Mouse (Mus musculus) midbrain, embryonic 13.5 days (tissue): ENCODE data around the gene Fam189b. TPM values are rescaled to one million over a fixed set of nuclear protein-coding genes. Genes with fewer than 3 reads are reported as not detected.
"Not testable (repeated sequence)": the region's sequence is repeated elsewhere in the genome, so short reads cannot be mapped to it uniquely, and the experiment has no call there.

Experiments
- ATAC-seq: fragments of 200-750 bp; cut with Nextera tagmentation; 2 replicates; pipeline ENCODE4 v1.8.0; 2017; ENCODE audit warnings: mild to moderate bottlenecking, moderate TSS enrichment, moderate library complexity
- H3K27ac ChIP-seq: fragments of 300-500 bp; sonication (generic); 2 replicates; pipeline ENCODE4 v1.5.1; 2015; ENCODE audit warnings: inconsistent platforms, mild to moderate bottlenecking, moderate library complexity
- H3K27me3 ChIP-seq: fragments of 300-500 bp; sonication (generic); 2 replicates; pipeline ENCODE4 v1.6.1; 2015; ENCODE audit warnings: mild to moderate bottlenecking, inconsistent platforms
- H3K36me3 ChIP-seq: fragments of 300-500 bp; sonication (generic); 2 replicates; pipeline ENCODE4 v1.6.1; 2015; ENCODE audit warnings: mild to moderate bottlenecking, inconsistent platforms
- H3K4me1 ChIP-seq: fragments of 300-500 bp; sonication (generic); replicated peaks from 2 replicates; pipeline ENCODE4 v1.6.1; 2015; ENCODE audit warnings: inconsistent platforms
- H3K4me2 ChIP-seq: fragments of 300-500 bp; sonication (generic); replicated peaks from 2 replicates; pipeline ENCODE4 v1.6.1; 2015; ENCODE audit warnings: moderate library complexity, mild to moderate bottlenecking, inconsistent platforms
- H3K4me3 ChIP-seq: fragments of 300-500 bp; sonication (generic); replicated peaks from 2 replicates; pipeline ENCODE4 v1.5.1; 2015; ENCODE audit warnings: mild to moderate bottlenecking, inconsistent platforms
- H3K9ac ChIP-seq: fragments of 300-500 bp; sonication (generic); replicated peaks from 2 replicates; pipeline ENCODE4 v1.6.1; 2015; ENCODE audit warnings: mild to moderate bottlenecking, inconsistent platforms
- H3K9me3 ChIP-seq: fragments of 300-500 bp; sonication (generic); 2 replicates; pipeline ENCODE4 v1.6.1; 2016; ENCODE audit warnings: mild to moderate bottlenecking, inconsistent platforms
- WGBS: fragments of 180-500 bp; shearing (Covaris S2); methylation state at CpG from one replicate; pipeline ENCODE4 v1.1.7; 2015; 5-methylcytosine and 5-hydroxymethylcytosine counted together
- polyA plus RNA-seq: library from polyadenylated mRNA; unstranded; fragments of >200 nt; fragmentation: Nextera tagmentation; extraction: Ambion mirVana; gene quantifications from 2 replicates; pipeline ENCODE4 v1.2.1, GENCODE M21; 2015

Gene Fam189b
- polyA plus RNA-seq, 1 experiment from 2014 or later = 31.3 TPM

GRCm38 (mm10) chr3:89158651-89159050 is 24.3 kb upstream of the Fam189b start:
- H3K4me2 ChIP-seq = peak overlapping the region; percentile 92
- peaks cover 25% of the 10 kb centered on the region for H3K4me1 ChIP-seq
- peak overlapping the region; percentile 88 for H3K4me3 ChIP-seq
- peak overlapping the region; percentile 44 for H3K27ac ChIP-seq
- peak overlapping the region; percentile 90 for H3K9ac ChIP-seq
- H3K27me3 ChIP-seq = 0 out of 2 replicates have a peak, but pooled peaks cover 4% of the 10 kb centered on the region
- H3K9me3 ChIP-seq = no peaks in the 10 kb centered on the region
- WGBS = 21% methylated on average over 7 of the region's 7 CpGs
- no peak for ATAC-seq
- H3K36me3 ChIP-seq = no peaks in the 10 kb centered on the region

- H3K9ac ChIP-seq = peak overlapping the region; percentile 90
- peak overlapping the region; percentile 88 for H3K4me3 ChIP-seq
- H3K36me3 ChIP-seq = no peaks in the 10 kb centered on the region
- WGBS = 2% methylated on average over 13 of the region's 13 CpGs
- peaks cover 30% of the 10 kb centered on the region for H3K4me1 ChIP-seq
- peak; percentile 25 for ATAC-seq
- H3K9me3 ChIP-seq = no peaks in the 10 kb centered on the region
- H3K27me3 ChIP-seq = 0 out of 2 replicates have a peak, but pooled peaks cover 4% of the 10 kb centered on the region
- peak overlapping the region; percentile 56; the same call in 1 of the 2 replicates for H3K27ac ChIP-seq
- H3K4me2 ChIP-seq = peak overlapping the region; percentile 92
These were observed 23.7 kb upstream of the Fam189b start for GRCm38 (mm10) chr3:89159211-89159610.

- Histone ChIP-seq H3K4me1 (peaks cover 32% of the 10 kb centered on the region), H3K9ac (peak within 1 kb of the TSS; percentile 90), H3K27me3 (0 out of 2 replicates have a peak, but pooled peaks cover 4% of the 10 kb centered on the region), H3K27ac (peak within 1 kb of the TSS; percentile 56), H3K36me3 (no peaks in the 10 kb centered on the region), H3K4me2 (peak within 1 kb of the TSS; percentile 92), H3K4me3 (peak within 1 kb of the TSS; percentile 88), H3K9me3 (no peaks in the 10 kb centered on the region)
- peak; percentile 86 for ATAC-seq
- WGBS = under 1% methylated on average over 47 of the region's 66 CpGs
These were observed 23.2 kb upstream of the Fam189b start, which contains the start of gene Hcn3 for GRCm38 (mm10) chr3:89159616-89160344. Gene Hcn3 (minus strand): TSS chr3:89160196.

DNA sequence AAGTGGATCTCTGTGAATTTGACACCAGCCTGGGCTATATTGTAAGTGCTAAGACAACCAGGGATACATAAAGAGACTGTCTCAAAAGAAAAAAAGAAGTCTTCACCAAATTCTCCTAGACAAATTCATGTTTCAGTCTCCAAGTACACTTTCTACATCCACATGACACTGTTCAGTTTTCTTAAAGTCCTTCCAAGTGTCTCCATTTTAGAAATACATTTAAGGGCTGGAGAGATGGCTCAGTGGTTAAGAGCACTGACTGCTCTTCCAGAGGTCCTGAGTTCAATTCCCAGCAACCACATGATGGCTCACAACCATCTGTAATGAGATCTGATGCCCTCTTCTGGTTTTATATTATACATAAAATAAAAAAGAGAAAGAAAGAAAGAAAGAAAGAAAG is 21.7 kb upstream of the Fam189b start:
- H3K4me1 ChIP-seq = peaks cover 43% of the 10 kb centered on the region
- H3K4me2 ChIP-seq, ATAC-seq, H3K36me3 ChIP-seq, H3K9ac ChIP-seq, H3K9me3 ChIP-seq, H3K4me3 ChIP-seq, H3K27ac ChIP-seq, H3K27me3 ChIP-seq: not testable (repeated sequence)

DNA sequence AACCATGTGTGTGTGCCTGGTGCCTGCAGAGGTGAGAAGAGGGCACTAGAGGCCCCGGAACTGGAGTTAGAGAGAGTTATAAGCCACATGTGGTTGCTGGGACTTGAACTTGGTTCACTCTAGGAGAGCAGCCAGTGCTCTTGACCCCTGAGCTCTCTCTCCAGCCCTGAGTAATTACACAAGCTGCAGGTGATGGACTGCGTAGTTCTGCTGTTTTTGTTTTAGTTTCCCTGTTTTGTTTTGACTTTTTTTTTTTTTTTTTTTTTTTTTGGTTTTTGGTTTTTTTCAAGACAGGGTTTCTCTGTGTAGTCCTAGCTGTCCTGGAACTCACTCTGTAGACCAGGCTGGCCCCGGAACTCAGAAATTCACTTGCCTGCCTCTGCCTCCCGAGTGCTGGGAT is 21.2 kb upstream of the Fam189b start:
- H3K9me3 ChIP-seq = no peaks in the 10 kb centered on the region
- H3K27me3 ChIP-seq = 0 out of 2 replicates have a peak, but pooled peaks cover 4% of the 10 kb centered on the region
- peaks cover under 1% of the 10 kb centered on the region; the same call in 1 of the 2 replicates for H3K36me3 ChIP-seq
- ATAC-seq = no peak
- peaks cover 48% of the 10 kb centered on the region for H3K4me1 ChIP-seq
- H3K4me2 ChIP-seq = no peak overlapping the region
- H3K9ac ChIP-seq = no peak overlapping the region
- H3K4me3 ChIP-seq = no peak overlapping the region
- H3K27ac ChIP-seq = no peak overlapping the region
- WGBS = 89% methylated on average over 4 of the region's 4 CpGs

DNA sequence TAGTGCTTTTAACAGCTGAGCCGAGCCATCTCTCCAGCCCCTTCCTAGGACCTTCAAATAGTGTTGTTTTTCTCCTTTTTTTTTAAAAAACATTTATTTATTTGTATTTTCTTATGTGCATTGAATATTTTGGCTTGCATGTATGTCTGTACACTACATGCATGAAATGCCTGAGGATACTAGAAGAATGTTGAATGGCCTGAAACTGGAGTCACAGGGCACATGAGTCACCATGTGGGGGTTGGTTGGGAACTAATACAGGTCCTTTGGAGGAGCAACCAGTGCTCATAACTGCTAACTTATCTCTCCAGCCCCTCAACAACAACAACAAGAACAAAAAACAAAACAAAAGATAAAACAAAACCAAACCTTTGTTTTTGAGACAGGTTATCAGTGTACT is 19.8 kb upstream of the Fam189b start:
- no peak for ATAC-seq
- WGBS = 84% methylated on average over 1 of the region's 1 CpGs
- H3K4me1 ChIP-seq = peaks cover 43% of the 10 kb centered on the region
- H3K36me3 ChIP-seq = peaks cover 11% of the 10 kb centered on the region
- 0 out of 2 replicates have a peak, but pooled peaks cover under 1% of the 10 kb centered on the region for H3K27me3 ChIP-seq
- no peak overlapping the region for H3K27ac ChIP-seq
- H3K4me3 ChIP-seq = no peak overlapping the region
- H3K4me2 ChIP-seq = no peak overlapping the region
- H3K9me3 ChIP-seq = no peaks in the 10 kb centered on the region
- H3K9ac ChIP-seq = no peak overlapping the region

GRCm38 (mm10) chr3:89163643-89164245 is 19.2 kb upstream of the Fam189b start:
- Histone ChIP-seq H3K4me3 (peak overlapping the region; percentile 91), H3K9ac (peak overlapping the region; percentile 94), H3K4me1 (peaks cover 37% of the 10 kb centered on the region), H3K27me3 (no peaks in the 10 kb centered on the region), H3K36me3 (peaks cover 17% of the 10 kb centered on the region), H3K9me3 (no peaks in the 10 kb centered on the region), H3K4me2 (peak overlapping the region; percentile 80), H3K27ac (no peak overlapping the region)
- no peak for ATAC-seq
- 76% methylated on average over 5 of the region's 5 CpGs for WGBS

- peaks cover 28% of the 10 kb centered on the region for H3K4me1 ChIP-seq
- H3K27me3 ChIP-seq = no peaks in the 10 kb centered on the region
- WGBS = under 1% methylated on average over 68 of the region's 79 CpGs
- H3K9me3 ChIP-seq = no peaks in the 10 kb centered on the region
- peak within 1 kb of the TSS; percentile 80 for H3K4me2 ChIP-seq
- peak within 1 kb of the TSS; percentile 94 for H3K9ac ChIP-seq
- peak within 1 kb of the TSS; percentile 91 for H3K4me3 ChIP-seq
- ATAC-seq = peak; percentile 97
- peaks cover 27% of the 10 kb centered on the region for H3K36me3 ChIP-seq
- peak within 1 kb of the TSS; percentile 93 for H3K27ac ChIP-seq
These were observed 18.3 kb upstream of the Fam189b start, which contains the start of gene Clk2 for GRCm38 (mm10) chr3:89164506-89165267. Gene Clk2 (plus strand): TSS chr3:89164795.

DNA sequence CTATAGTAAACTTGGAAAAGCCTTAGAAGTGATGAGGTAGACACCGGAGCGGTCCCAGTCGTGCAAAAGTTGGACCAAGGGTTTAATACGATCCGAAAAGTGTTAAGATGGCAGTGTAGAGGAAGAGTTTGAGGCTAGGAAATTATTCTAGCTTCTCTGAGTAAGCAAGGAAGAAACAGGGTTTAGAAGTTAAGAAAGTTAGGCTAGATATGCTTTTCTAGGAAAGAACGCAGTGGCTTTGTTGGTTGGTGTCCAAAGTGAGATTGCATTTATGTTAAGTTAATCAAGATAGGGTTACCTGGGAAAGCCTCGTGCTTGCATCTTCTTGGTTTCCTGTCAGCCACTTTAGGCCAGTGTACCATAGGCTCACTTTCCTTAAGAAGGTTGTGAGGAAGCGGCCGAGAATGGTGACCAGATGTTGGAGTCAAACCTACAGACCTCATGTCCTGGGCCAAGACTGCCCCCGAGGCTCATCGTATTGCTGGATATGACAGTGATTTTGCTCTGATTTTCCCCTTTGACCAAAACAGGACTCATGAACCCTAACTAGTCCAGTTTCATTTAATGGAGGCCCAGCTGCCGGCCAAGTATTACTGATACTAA is 17.6 kb upstream of the Fam189b start:
- Histone ChIP-seq H3K9me3 (no peaks in the 10 kb centered on the region), H3K27me3 (no peaks in the 10 kb centered on the region), H3K36me3 (peaks cover 33% of the 10 kb centered on the region), H3K4me1 (peaks cover 27% of the 10 kb centered on the region), H3K4me2 (peak overlapping the region; percentile 80), H3K9ac (peak overlapping the region; percentile 94), H3K4me3 (peak overlapping the region; percentile 91), H3K27ac (peak overlapping the region; percentile 93)
- WGBS = 32% methylated on average over 12 of the region's 12 CpGs
- ATAC-seq = no peak

- Histone ChIP-seq H3K9me3 (no peaks in the 10 kb centered on the region), H3K4me1 (peaks cover 27% of the 10 kb centered on the region), H3K27me3 (no peaks in the 10 kb centered on the region), H3K9ac (no peak overlapping the region), H3K36me3 (peaks cover 48% of the 10 kb centered on the region), H3K4me2 (no peak overlapping the region), H3K27ac (no peak overlapping the region), H3K4me3 (no peak overlapping the region)
- no peak for ATAC-seq
- WGBS = 95% methylated on average over 19 of the region's 19 CpGs
These were observed 16.0 kb upstream of the Fam189b start for GRCm38 (mm10) chr3:89166945-89167344.

DNA sequence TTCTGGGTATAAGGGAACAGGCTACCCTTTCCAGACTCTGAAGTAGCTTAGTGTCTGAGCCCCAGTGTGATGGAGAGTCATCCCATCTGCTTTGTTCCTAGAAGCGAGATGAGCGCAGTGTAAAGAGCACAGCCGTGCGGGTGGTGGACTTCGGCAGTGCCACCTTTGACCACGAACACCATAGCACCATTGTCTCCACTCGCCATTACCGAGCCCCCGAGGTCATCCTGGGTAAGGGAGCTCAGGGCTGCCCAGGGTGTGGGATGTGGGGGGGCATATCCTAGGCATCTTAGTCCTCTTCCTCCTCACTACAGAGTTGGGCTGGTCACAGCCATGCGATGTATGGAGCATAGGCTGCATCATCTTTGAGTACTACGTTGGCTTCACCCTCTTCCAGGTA is 8.1 kb upstream of the Fam189b start:
- 94% methylated on average over 11 of the region's 11 CpGs for WGBS

More for the DNA sequence above, 8.1 kb upstream of the Fam189b start:
- H3K9me3 ChIP-seq = no peaks in the 10 kb centered on the region
- no peak overlapping the region for H3K4me3 ChIP-seq
- H3K4me2 ChIP-seq = no peak overlapping the region
- no peak overlapping the region for H3K9ac ChIP-seq
- peaks cover 78% of the 10 kb centered on the region for H3K36me3 ChIP-seq
- H3K27ac ChIP-seq = no peak overlapping the region
- no peaks in the 10 kb centered on the region for H3K27me3 ChIP-seq
- H3K4me1 ChIP-seq = peaks cover 16% of the 10 kb centered on the region
- ATAC-seq = no peak
